Mouse (Mus musculus) ES-E14 (cell line): ENCODE results near the gene Wasf2. TPM values are rescaled to one million over a fixed set of nuclear protein-coding genes. Genes with fewer than 3 reads are reported as not detected.
A peak's percentile ranks its signal among the peaks of the same experiment; 100 is the strongest.

Experiments
- DNase-seq: peaks from one replicate; pipeline ENCODE4 v3.0.0-alpha.2; 2013; ENCODE audit warnings: low read depth, low spot score
- H3K27ac ChIP-seq: 2 replicates; pipeline ENCODE4 v1.5.1; 2012; ENCODE audit warnings: low read depth, mild to moderate bottlenecking, low read length, moderate library complexity, mixed read lengths; ENCODE audit not compliant: poor library complexity, insufficient read depth, severe bottlenecking
- H3K36me3 ChIP-seq: 2 replicates; pipeline ENCODE4 v1.6.1; 2012; ENCODE audit warnings: mild to moderate bottlenecking, low read length, moderate library complexity, mixed read lengths; ENCODE audit not compliant: control insufficient read depth, poor library complexity, insufficient read depth, severe bottlenecking
- H3K4me1 ChIP-seq, 2 experiments: fragments of 150-350 bp in 1 of 2; sonication (generic) in 1 of 2; 2 replicates each; pipeline ENCODE4 v1.6.1; 2012; ENCODE audit warnings: low read length in 2 of 2, mild to moderate bottlenecking in 1 of 2, mixed read lengths in 1 of 2; ENCODE audit not compliant: control insufficient read depth in 2 of 2, insufficient read depth in 2 of 2, poor library complexity in 1 of 2
- H3K4me3 ChIP-seq, 2 experiments: fragments of 150-350 bp in 1 of 2; sonication (generic) in 1 of 2; 2 replicates each; pipeline ENCODE4 v1.5.1; 2012; ENCODE audit warnings: low read length in 2 of 2, low read depth in 1 of 2, mild to moderate bottlenecking in 1 of 2, mixed read lengths in 1 of 2; ENCODE audit not compliant: insufficient read depth in 1 of 2, poor library complexity in 1 of 2, severe bottlenecking in 1 of 2
- H3K9ac ChIP-seq: 2 replicates; pipeline ENCODE4 v1.6.1; 2012; ENCODE audit warnings: low read depth, mild to moderate bottlenecking, low read length, mixed read lengths; ENCODE audit not compliant: poor library complexity, insufficient read depth, severe bottlenecking
- H3K9me3 ChIP-seq: fragments of 150-350 bp; sonication (generic); 2 replicates; pipeline ENCODE4 v1.6.1; 2012; ENCODE audit warnings: low read depth, mild to moderate bottlenecking, low read length; ENCODE audit not compliant: control insufficient read depth, insufficient read depth
- CHD2 ChIP-seq: IDR thresholded peaks from 2 replicates; pipeline ENCODE4 v1.6.1; 2014; ENCODE audit warnings: mild to moderate bottlenecking, low read depth, low read length, inconsistent platforms
- HCFC1 ChIP-seq: IDR thresholded peaks from 2 replicates; pipeline ENCODE4 v1.6.1; 2012; ENCODE audit warnings: low read length, inconsistent platforms, borderline replicate concordance; ENCODE audit not compliant: insufficient read depth
- MAFK ChIP-seq: IDR thresholded peaks from 2 replicates; pipeline ENCODE4 v1.6.1; 2014; ENCODE audit warnings: mild to moderate bottlenecking, low read depth, low read length, inconsistent platforms; ENCODE audit not compliant: insufficient read depth
- ZC3H11A ChIP-seq: IDR thresholded peaks from 2 replicates; pipeline ENCODE4 v1.6.1; 2012; ENCODE audit warnings: low read depth, mild to moderate bottlenecking, inconsistent platforms, low read length, borderline replicate concordance
- ZNF384 ChIP-seq: IDR thresholded peaks from 2 replicates; pipeline ENCODE4 v1.6.1; 2012; ENCODE audit warnings: low read depth, low read length, inconsistent platforms
- in situ Hi-C, 2 experiments: fragments of 600-800 bp; cut with MboI; formaldehyde crosslinking; loops; one replicate each; pipeline ENCODE4 v1.15.1; 2025; ENCODE audit warnings: low sequenced_read_pairs in 2 of 2, inconsistent platforms in 1 of 2; ENCODE audit not compliant: unreplicated experiment in 2 of 2
- total RNA-seq: library from RNA; depleted of rRNA; stranded (reverse); fragments of 300-350 nt; gene quantifications from 2 replicates; pipeline ENCODE4 v1.2.3, GENCODE M21; 2012

The Wasf2 gene
- total RNA-seq, 1 experiment = 32.3 TPM

GRCm38 (mm10) chr4:133119579-133119978, 10.7 kb upstream of the Wasf2 start:
- peak overlapping the region; percentile 61; the same call in 1 of the 2 replicates for H3K9ac ChIP-seq
- H3K4me1 ChIP-seq = peaks cover 7 to 31% of the 10 kb centered on the region in 2 experiments; a peak in 3 of 4 replicates
- no peak overlapping the region; a peak in 1 of 4 replicates for H3K4me3 ChIP-seq
- no peak for DNase-seq
- no peaks in the 10 kb centered on the region; the same call in 1 of the 2 replicates for H3K36me3 ChIP-seq
- peak overlapping the region; percentile 100 for H3K27ac ChIP-seq
- in situ Hi-C loops = no loop called here
- no peaks in the 10 kb centered on the region for H3K9me3 ChIP-seq
- TF ChIP-seq CHD2 (no peak), HCFC1 (no peak), MAFK (no peak), ZNF384 (no peak), ZC3H11A (no peak)

DNA sequence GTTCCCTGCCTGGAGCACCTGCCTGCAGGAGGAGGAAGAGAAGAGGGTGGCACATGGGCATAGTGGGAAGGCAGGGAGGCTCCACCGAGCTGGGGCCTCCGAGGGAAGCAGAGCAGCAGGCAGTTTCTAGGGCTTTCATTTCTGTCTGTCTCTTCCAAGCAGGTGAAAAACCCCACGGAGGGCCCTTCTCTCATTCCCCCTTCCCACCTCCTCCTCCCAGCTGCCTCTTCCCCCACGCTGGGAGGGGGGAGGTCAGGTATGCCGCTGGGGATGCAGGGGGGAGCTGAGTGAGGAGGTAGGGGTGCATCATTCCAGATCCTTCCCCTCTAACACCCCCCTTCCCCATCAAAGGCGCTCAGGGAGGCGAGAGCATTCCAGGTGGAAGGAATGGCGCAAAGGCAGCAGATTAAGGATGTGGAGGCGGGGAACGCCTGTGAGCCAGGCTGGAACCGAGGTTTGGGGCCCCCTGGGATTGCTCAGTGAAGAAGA, 9.4 kb upstream of the Wasf2 start:
- Histone ChIP-seq H3K9ac (peak overlapping the region; percentile 29; the same call in 1 of the 2 replicates), H3K9me3 (no peaks in the 10 kb centered on the region), H3K4me1 (peaks cover 6 to 27% of the 10 kb centered on the region in 2 experiments; a peak in 3 of 4 replicates), H3K27ac (peak overlapping the region; percentile 100), H3K36me3 (no peaks in the 10 kb centered on the region; the same call in 1 of the 2 replicates), H3K4me3 (no peak overlapping the region)
- in situ Hi-C loops = no loop called here
- TF ChIP-seq ZNF384 (no peak), HCFC1 (no peak), MAFK (no peak), ZC3H11A (no peak), CHD2 (no peak)
- DNase-seq = no peak

DNA sequence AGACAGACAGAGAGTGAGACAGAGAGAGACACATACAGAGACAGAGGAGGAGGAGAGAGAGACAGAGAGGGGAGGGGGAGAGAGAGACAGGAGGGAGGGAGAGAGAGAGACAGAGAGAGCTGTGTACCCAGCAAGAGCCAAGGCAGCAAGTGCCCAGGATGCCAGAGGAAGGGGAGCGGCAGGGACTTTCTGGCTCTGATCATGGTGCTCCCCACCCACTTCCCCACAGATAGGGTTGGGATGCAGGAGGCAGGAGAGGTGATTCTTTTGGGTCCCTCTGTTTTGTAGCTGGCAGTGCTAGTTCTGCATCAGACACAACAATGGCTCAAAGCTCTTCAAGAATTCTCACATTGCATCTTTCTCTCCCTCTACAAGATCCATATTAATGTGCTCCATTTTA, 8.9 kb upstream of the Wasf2 start:
- TF ChIP-seq ZC3H11A = no peak
- TF ChIP-seq HCFC1 = no peak
- TF ChIP-seq ZNF384 = no peak
- no peak for TF ChIP-seq MAFK
- TF ChIP-seq CHD2 = no peak
- Histone ChIP-seq H3K4me1 (peaks cover 4 to 24% of the 10 kb centered on the region in 2 experiments; a peak in 3 of 4 replicates), H3K4me3 (no peak overlapping the region), H3K9ac (peak overlapping the region; percentile 27; the same call in 1 of the 2 replicates), H3K9me3 (no peaks in the 10 kb centered on the region), H3K36me3 (no peaks in the 10 kb centered on the region; the same call in 1 of the 2 replicates), H3K27ac (peak overlapping the region; percentile 100)
- in situ Hi-C loops = no loop called here
- DNase-seq = no peak

GRCm38 (mm10) chr4:133121974-133122637, 8.2 kb upstream of the Wasf2 start:
- peak; percentile 87 for DNase-seq
- in situ Hi-C loops = no loop called here
- Histone ChIP-seq H3K9me3 (no peaks in the 10 kb centered on the region), H3K9ac (peak overlapping the region; percentile 63), H3K27ac (peak overlapping the region; percentile 100), H3K36me3 (no peaks in the 10 kb centered on the region; the same call in 1 of the 2 replicates), H3K4me1 (peaks cover 4 to 20% of the 10 kb centered on the region in 2 experiments; a peak in 3 of 4 replicates), H3K4me3 (no peak overlapping the region)
- TF ChIP-seq ZNF384 (peak; percentile 94), CHD2 (peak; percentile 59; the same call in 1 of the 2 replicates), ZC3H11A (no peak)
